Mouse (Mus musculus) heart, adult 8-10 months (tissue): ENCODE data around the gene Acrv1. TPM values are rescaled to one million over a fixed set of nuclear protein-coding genes. Genes with fewer than 3 reads are reported as not detected.
"Not testable (repeated sequence)": the region's sequence is repeated elsewhere in the genome, so short reads cannot be mapped to it uniquely, and the experiment has no call there.

Experiments used
- DNase-seq: peaks from one replicate; pipeline ENCODE4 v3.0.0; 2022; ENCODE audit warnings: low spot score
- total RNA-seq, 4 experiments: library from RNA; stranded (reverse); gene quantifications; 2 replicates each; pipeline ENCODE4 v1.2.4; 2022

Gene Acrv1
- not detected for total RNA-seq

- DNase-seq, result no peak
Observed at GRCm38 (mm10) chr9:36692920-36693319, at the start of gene Acrv1. Acrv1 (plus strand) TSS chr9:36693220.

- not testable (repeated sequence) for DNase-seq
Observed at GRCm38 (mm10) chr9:36643276-36643675, 49.7 kb upstream of the Acrv1 start, which contains the start of gene A630095E13Rik. A630095E13Rik (minus strand) TSS chr9:36643376.

GRCm38 (mm10) chr9:36681424-36681823 lies 11.6 kb upstream of the Acrv1 start:
- DNase-seq, result no peak

GRCm38 (mm10) chr9:36687329-36687728 lies 5.7 kb upstream of the Acrv1 start:
- DNase-seq, result no peak

- no peak for DNase-seq
Observed at GRCm38 (mm10) chr9:36694276-36694675, 1.3 kb downstream of the Acrv1 start.

GRCm38 (mm10) chr9:36705923-36706322 lies 12.9 kb downstream of the Acrv1 start:
- DNase-seq, result no peak

GRCm38 (mm10) chr9:36707304-36707703 lies 14.3 kb downstream of the Acrv1 start:
- no peak for DNase-seq

- DNase-seq, result no peak
Observed at GRCm38 (mm10) chr9:36716624-36717023, 23.6 kb downstream of the Acrv1 start.

- DNase-seq, result peak; percentile 92
Observed at GRCm38 (mm10) chr9:36726131-36727033, 33.4 kb downstream of the Acrv1 start.

- DNase-seq, result no peak
Observed at GRCm38 (mm10) chr9:36727034-36727755, 34.2 kb downstream of the Acrv1 start, which contains the start of gene Chek1. Chek1 (minus strand) TSS chr9:36727065.

Other genes with a start within 250 kb of the Acrv1 start
- not detected for gene Gm9513, start 217.6 kb upstream of the Acrv1 start, total RNA-seq
- not detected for gene Gm5615, start 151.3 kb upstream of the Acrv1 start, total RNA-seq
- gene Gm17689, start 110.6 kb upstream of the Acrv1 start, total RNA-seq, result not detected
- not detected for gene A630095E13Rik, start 49.8 kb upstream of the Acrv1 start, total RNA-seq
- gene Chek1, start 33.8 kb downstream of the Acrv1 start, total RNA-seq, result under 1 TPM; 0.19 to 0.86 (median 0.35) TPM
- 10 to 100 TPM; 51.1 to 59.0 (median 56.2) TPM for gene Stt3a, start 74.5 kb downstream of the Acrv1 start, total RNA-seq
- 10 to 100 TPM; 64.5 to 70.2 (median 69.7) TPM for gene Ei24, start 104.2 kb downstream of the Acrv1 start, total RNA-seq
- gene Fez1, start 128.6 kb downstream of the Acrv1 start, total RNA-seq, result 1 to 10 TPM; 1.9 to 4.7 (median 2.2) TPM